Mouse (Mus musculus) liver, postnatal 0 days (tissue): Measurements from ENCODE around the gene Ptn. TPM values are rescaled to one million over a fixed set of nuclear protein-coding genes. Genes with fewer than 3 reads are reported as not detected.

Source experiments
- ATAC-seq: fragments of 200-750 bp; cut with Nextera tagmentation; 2 replicates; pipeline ENCODE4 v1.8.0; 2017; ENCODE audit warnings: mild to moderate bottlenecking, moderate library complexity
- DNase-seq: peaks from one replicate; pipeline ENCODE4 v3.0.0-alpha.2; 2016
- H3K27ac ChIP-seq: fragments of 300-500 bp; sonication (generic); 2 replicates; pipeline ENCODE4 v1.5.1; 2014; ENCODE audit warnings: antibody characterized with exemption, moderate library complexity, mild to moderate bottlenecking, low read depth
- H3K27me3 ChIP-seq: fragments of 300-500 bp; sonication (generic); 2 replicates; pipeline ENCODE4 v1.6.1; 2014; ENCODE audit warnings: low read length, control low read depth, mixed read lengths; ENCODE audit not compliant: insufficient read depth
- H3K36me3 ChIP-seq: fragments of 300-500 bp; sonication (generic); replicated peaks from 2 replicates; pipeline ENCODE4 v1.6.1; 2014; ENCODE audit warnings: mild to moderate bottlenecking, control low read depth, low read length, moderate library complexity, mixed read lengths; ENCODE audit not compliant: insufficient read depth
- H3K4me1 ChIP-seq: fragments of 300-500 bp; sonication (generic); 2 replicates; pipeline ENCODE4 v1.6.1; 2014; ENCODE audit warnings: antibody characterized with exemption, mild to moderate bottlenecking, control low read depth; ENCODE audit not compliant: insufficient read depth
- H3K4me2 ChIP-seq: fragments of 300-500 bp; sonication (generic); 2 replicates; pipeline ENCODE4 v1.6.1; 2014; ENCODE audit warnings: low read depth, mild to moderate bottlenecking, low read length, moderate library complexity, mixed read lengths
- H3K4me3 ChIP-seq: fragments of 300-500 bp; sonication (generic); 2 replicates; pipeline ENCODE4 v1.5.1; 2014; ENCODE audit warnings: low read depth, low read length
- H3K9ac ChIP-seq: fragments of 300-500 bp; sonication (generic); replicated peaks from 2 replicates; pipeline ENCODE4 v1.6.1; 2014; ENCODE audit warnings: mild to moderate bottlenecking, moderate library complexity
- H3K9me3 ChIP-seq: fragments of 300-500 bp; sonication (generic); 2 replicates; pipeline ENCODE4 v1.6.1; 2016; ENCODE audit warnings: mild to moderate bottlenecking, control low read depth, low read length, mixed read lengths
- CTCF ChIP-seq: sonication (generic); IDR thresholded peaks from 2 replicates; pipeline ENCODE4 v1.5.1; 2016; ENCODE audit warnings: antibody characterized with exemption, low read depth
- EP300 ChIP-seq: IDR thresholded peaks from 2 replicates; pipeline ENCODE4 v1.6.1; 2016; ENCODE audit warnings: antibody characterized with exemption, low read depth, mild to moderate bottlenecking
- WGBS: fragments of 180-500 bp; shearing (Covaris S2); extraction: QIAGEN DNeasy Blood & Tissue Kit; methylation state at CpG from one replicate; pipeline ENCODE4 v1.1.7; 2014; ENCODE audit not compliant: insufficient replicate concordance; 5-methylcytosine and 5-hydroxymethylcytosine counted together
- microRNA-seq: library from miRNA; unstranded; fragments of <30 nt; microRNA quantifications from one replicate; pipeline ENCODE4, GENCODE M21; 2016
- polyA plus RNA-seq: library from polyadenylated mRNA; unstranded; fragments of >200 nt; fragmentation: Nextera tagmentation; extraction: Ambion mirVana; gene quantifications from 2 replicates; pipeline ENCODE4 v1.2.1, GENCODE M21; 2015

Gene Ptn
- polyA plus RNA-seq, 1 experiment from 2014 or later = 3.6 TPM

DNA sequence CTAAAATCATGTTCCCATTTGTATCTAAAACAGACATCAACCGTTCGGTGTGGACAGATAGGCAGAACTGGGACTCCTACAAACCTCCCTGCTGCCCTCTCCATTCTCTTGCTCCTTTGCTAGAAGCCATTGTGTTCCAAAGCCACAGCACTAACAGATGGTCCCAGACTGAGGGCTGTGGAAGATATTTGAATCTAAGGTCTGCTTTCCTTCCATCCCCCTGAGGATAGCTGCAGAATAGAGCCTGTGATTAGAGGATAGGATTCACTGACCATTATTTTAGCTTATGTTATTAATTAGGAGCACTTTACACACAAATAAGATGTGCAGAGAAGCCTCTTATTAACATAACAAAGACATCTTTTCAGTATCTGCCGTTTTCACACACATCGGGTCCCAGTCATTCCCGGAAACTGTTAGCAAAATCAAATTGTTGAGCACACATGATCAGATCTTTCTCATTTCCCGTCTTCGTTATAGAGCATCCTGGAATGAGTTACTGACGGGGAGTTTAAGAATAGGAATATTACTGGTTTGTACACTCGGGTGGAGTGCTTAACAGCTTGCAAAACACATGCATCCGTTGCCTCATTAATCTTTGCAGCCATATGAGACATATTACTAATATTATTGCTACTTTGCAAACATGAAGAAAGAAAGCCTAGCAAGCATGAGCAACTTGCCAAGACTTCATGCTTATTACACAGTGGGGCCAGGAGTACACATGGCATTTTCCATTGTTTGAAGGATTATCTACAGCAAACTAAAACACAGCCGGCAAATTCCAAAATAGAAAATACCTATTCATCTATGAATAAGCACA, 137.4 kb downstream of the Ptn start:
- Histone ChIP-seq H3K9me3 (no peaks in the 10 kb centered on the region), H3K27me3 (no peaks in the 10 kb centered on the region), H3K4me2 (no peak overlapping the region), H3K9ac (no peak overlapping the region), H3K4me3 (no peak overlapping the region), H3K27ac (no peak overlapping the region), H3K4me1 (no peaks in the 10 kb centered on the region), H3K36me3 (no peaks in the 10 kb centered on the region)
- ATAC-seq = no peak
- 83% methylated on average over 11 of the region's 11 CpGs for WGBS
- no peak for TF ChIP-seq EP300
- TF ChIP-seq CTCF = no peak
- DNase-seq = no peak

DNA sequence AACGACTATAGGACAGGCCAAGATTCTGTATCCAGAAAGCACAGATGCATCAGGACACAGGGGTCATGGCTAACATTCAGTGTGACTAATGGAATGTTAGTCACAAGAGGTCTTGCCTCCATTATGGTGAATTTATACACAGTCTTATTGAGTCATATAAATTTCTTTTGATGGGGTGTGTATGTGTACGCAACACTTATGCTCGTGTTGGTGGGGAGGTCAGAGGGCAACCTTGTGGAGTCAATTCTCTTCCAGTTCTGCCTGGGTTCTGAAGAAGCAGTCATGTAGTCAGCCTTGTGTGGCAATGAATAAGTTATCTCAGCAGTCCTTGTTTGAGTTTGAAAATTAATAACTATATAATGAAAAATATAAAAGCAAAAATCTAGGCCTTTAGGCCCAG, 138.7 kb downstream of the Ptn start:
- H3K27me3 ChIP-seq = no peaks in the 10 kb centered on the region
- no peak for TF ChIP-seq EP300
- TF ChIP-seq CTCF = no peak
- no peak overlapping the region for H3K9ac ChIP-seq
- no peaks in the 10 kb centered on the region for H3K36me3 ChIP-seq
- no peaks in the 10 kb centered on the region for H3K9me3 ChIP-seq
- no peak for DNase-seq
- H3K4me2 ChIP-seq = no peak overlapping the region
- no peak overlapping the region for H3K27ac ChIP-seq
- 75% methylated on average over 3 of the region's 3 CpGs for WGBS
- no peaks in the 10 kb centered on the region for H3K4me1 ChIP-seq
- no peak overlapping the region for H3K4me3 ChIP-seq
- no peak for ATAC-seq

Small RNA genes within 50 kb of the gene (microRNA-seq; reads per million reads assigned to microRNA genes)
- gene Gm25111 = not detected
